Mouse (Mus musculus) forebrain, embryonic 11.5 days (tissue): ENCODE data around the gene Prkcb. TPM values are rescaled to one million over a fixed set of nuclear protein-coding genes. Genes with fewer than 3 reads are reported as not detected.

ENCODE experiments used
- ATAC-seq: fragments of 200-750 bp; cut with Nextera tagmentation; replicated peaks from 2 replicates; pipeline ENCODE4 v1.8.0; 2017; ENCODE audit warnings: moderate TSS enrichment; ENCODE audit not compliant: low FRiP score
- DNase-seq: peaks from one replicate; pipeline ENCODE4 v3.0.0-alpha.2; 2017; ENCODE audit warnings: low spot score
- H3K27ac ChIP-seq: fragments of 300-500 bp; sonication (generic); 2 replicates; pipeline ENCODE4 v1.5.1; 2014; ENCODE audit warnings: low read depth, low read length
- H3K27me3 ChIP-seq: fragments of 300-500 bp; sonication (generic); 2 replicates; pipeline ENCODE4 v1.6.1; 2014; ENCODE audit warnings: mild to moderate bottlenecking, low read length, mixed read lengths; ENCODE audit not compliant: control insufficient read depth, insufficient read depth
- H3K36me3 ChIP-seq: fragments of 300-500 bp; sonication (generic); 2 replicates; pipeline ENCODE4 v1.6.1; 2014; ENCODE audit warnings: mild to moderate bottlenecking, low read length, moderate library complexity, mixed read lengths; ENCODE audit not compliant: control insufficient read depth, insufficient read depth
- H3K4me1 ChIP-seq: fragments of 300-500 bp; sonication (generic); replicated peaks from 2 replicates; pipeline ENCODE4 v1.6.1; 2014; ENCODE audit warnings: low read length, mixed read lengths; ENCODE audit not compliant: control insufficient read depth, insufficient read depth
- H3K4me2 ChIP-seq: fragments of 300-500 bp; sonication (generic); 2 replicates; pipeline ENCODE4 v1.6.1; 2014; ENCODE audit warnings: low read depth, mild to moderate bottlenecking, low read length, moderate library complexity, mixed read lengths; ENCODE audit not compliant: severe bottlenecking
- H3K4me3 ChIP-seq: fragments of 300-500 bp; sonication (generic); 2 replicates; pipeline ENCODE4 v1.5.1; 2014; ENCODE audit warnings: low read depth, low read length
- H3K9ac ChIP-seq: fragments of 300-500 bp; sonication (generic); 2 replicates; pipeline ENCODE4 v1.6.1; 2014; ENCODE audit warnings: low read length
- H3K9me3 ChIP-seq: fragments of 300-500 bp; sonication (generic); 2 replicates; pipeline ENCODE4 v1.6.1; 2016; ENCODE audit warnings: low read length, mixed read lengths; ENCODE audit not compliant: control insufficient read depth
- WGBS: fragments of 180-500 bp; shearing (Covaris S2); extraction: QIAGEN DNeasy Blood & Tissue Kit; methylation state at CpG from one replicate; pipeline ENCODE4 v1.1.7; 2014; 5-methylcytosine and 5-hydroxymethylcytosine counted together
- polyA plus RNA-seq: library from polyadenylated mRNA; unstranded; fragments of >200 nt; fragmentation: Nextera tagmentation; extraction: Ambion mirVana; gene quantifications from 2 replicates; pipeline ENCODE4 v1.2.1, GENCODE M21; 2014

Gene Prkcb
- polyA plus RNA-seq, 1 experiment from 2014 or later, result 10.0 TPM

DNA sequence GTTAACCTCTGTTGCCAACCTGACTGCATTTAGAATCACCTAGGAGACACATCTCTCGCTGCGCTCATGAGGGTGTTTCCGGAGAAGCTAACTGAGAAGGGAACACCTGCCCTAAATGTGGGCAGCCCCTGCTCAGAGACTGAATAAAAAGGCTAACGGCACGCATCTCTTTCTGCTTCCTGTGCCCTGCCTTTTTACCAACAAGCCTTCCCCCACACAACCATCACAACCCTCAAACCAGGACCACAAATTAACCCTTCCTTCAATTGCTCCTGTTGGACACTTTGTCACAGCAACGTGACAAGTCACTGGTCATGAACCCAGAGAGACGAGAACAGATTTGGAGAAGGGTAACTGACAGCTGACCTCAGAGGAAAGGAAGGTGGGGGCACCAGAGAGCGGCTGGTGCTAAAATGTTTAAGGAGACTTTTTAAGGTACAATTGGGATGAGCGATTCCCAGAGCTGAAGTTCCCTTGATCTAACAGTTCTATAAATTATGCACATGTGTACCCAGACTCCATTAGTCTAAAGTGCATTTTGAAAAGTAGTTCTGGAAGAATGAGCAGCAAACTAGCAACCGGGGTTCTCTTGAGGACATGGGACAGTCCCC, 41.2 kb upstream of the Prkcb start:
- H3K36me3 ChIP-seq, result no peaks in the 10 kb centered on the region
- 83% methylated on average over 10 of the region's 10 CpGs for WGBS

DNA sequence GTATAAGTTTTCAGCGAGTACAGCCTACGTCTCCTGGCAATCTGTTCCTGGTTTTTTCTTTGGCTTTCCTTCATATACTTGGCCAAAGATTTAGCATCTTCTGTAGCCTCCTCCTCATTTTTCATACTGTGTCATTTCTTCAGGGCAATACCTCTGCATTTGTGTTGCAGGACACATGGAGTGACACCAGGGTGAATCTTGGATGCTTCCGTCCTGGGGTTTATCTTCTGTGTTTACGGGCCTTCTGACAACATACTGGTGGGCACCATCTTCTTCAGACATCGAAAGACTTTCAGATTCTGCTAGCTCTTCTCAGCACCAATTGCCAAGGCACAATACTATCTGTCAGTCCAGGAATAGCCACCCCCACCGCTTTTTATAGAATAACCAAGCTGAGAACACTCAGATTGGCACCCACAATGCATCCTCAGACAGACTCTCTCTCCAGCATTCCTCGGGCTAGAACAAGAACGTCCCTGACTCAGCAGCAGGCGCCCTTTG, 39.2 kb upstream of the Prkcb start:
- H3K9ac ChIP-seq, result no peak overlapping the region
- H3K4me2 ChIP-seq, result no peak overlapping the region
- 88% methylated on average over 9 of the region's 9 CpGs for WGBS
- no peak for ATAC-seq
- no peaks in the 10 kb centered on the region for H3K36me3 ChIP-seq
- H3K27me3 ChIP-seq, result no peaks in the 10 kb centered on the region
- no peak for DNase-seq
- no peak overlapping the region for H3K4me3 ChIP-seq
- H3K27ac ChIP-seq, result no peak overlapping the region
- no peaks in the 10 kb centered on the region; the same call in 1 of the 2 replicates for H3K4me1 ChIP-seq
- no peaks in the 10 kb centered on the region for H3K9me3 ChIP-seq

More for the DNA sequence above, 41.2 kb upstream of the Prkcb start:
- ATAC-seq, result no peak
- H3K4me2 ChIP-seq, result no peak overlapping the region
- no peak overlapping the region for H3K4me3 ChIP-seq
- no peak overlapping the region for H3K9ac ChIP-seq
- no peak overlapping the region for H3K27ac ChIP-seq
- H3K27me3 ChIP-seq, result no peaks in the 10 kb centered on the region
- no peaks in the 10 kb centered on the region; the same call in 1 of the 2 replicates for H3K4me1 ChIP-seq
- no peaks in the 10 kb centered on the region for H3K9me3 ChIP-seq
- DNase-seq, result no peak

DNA sequence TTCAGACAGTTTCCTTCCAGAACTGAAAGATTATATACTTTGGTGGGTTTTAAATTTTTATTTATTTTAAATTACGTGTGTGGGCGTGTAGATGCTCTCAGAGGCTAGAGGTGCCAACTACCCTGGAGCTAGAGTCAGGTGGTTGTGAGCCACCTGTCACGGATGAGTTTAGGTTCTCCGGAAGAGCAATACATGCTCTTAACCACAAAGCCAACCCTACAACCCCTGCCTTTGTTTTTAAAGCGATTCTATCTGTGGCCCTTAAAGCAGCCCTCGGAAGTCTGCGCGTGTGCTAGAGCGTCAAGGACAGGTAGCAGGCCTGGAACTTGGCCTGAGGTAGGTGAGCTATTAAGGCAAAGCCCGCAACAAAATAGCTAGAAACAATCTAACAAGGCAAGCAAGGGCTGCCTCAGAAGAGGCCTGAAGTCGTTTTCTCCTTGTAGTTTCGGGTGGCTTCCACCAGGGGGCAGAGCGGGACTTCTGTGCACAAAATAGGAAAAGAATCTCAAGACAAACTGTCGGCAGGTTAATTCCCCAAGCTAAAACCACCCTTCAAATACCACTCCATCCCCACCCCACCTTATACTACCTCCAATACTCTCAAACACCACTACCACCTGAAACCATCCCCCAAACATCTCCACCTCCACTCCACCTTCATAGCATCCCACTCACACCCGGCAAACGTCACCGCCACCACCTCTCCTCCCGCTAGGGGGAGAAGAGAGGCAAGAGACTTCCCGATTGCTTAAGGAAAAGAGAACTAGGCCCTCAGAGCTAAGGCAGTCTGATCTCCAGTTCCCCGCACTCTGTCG, 37.1 kb upstream of the Prkcb start:
- Histone ChIP-seq H3K9ac (no peak overlapping the region), H3K9me3 (no peaks in the 10 kb centered on the region), H3K27me3 (no peaks in the 10 kb centered on the region), H3K27ac (no peak overlapping the region), H3K4me1 (no peaks in the 10 kb centered on the region), H3K4me2 (0 out of 2 replicates have a peak overlapping the region, but pooled peaks have one; percentile 28), H3K36me3 (no peaks in the 10 kb centered on the region), H3K4me3 (no peak overlapping the region)
- peak; percentile 78 for ATAC-seq
- DNase-seq, result peak; percentile 87
- WGBS, result 31% methylated on average over 21 of the region's 21 CpGs

DNA sequence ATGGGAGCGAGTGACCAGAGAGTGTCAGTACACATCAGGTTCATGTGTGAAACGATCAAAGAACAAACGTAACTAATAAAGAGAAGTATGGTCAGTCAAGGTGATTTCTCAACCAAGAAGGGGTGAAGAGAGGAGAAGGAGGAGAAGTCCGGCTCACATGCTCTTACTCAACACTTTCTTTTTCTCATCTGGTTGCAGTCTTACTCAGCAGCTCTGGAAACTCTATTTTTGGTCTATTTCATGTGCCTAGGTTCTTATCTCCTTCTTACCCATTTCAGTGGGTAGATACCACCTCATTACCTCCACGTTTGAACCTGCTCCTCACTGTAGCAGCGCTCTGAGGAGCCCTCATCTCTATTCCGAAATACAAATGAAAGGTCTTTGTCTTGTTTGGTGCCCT, 31.8 kb upstream of the Prkcb start:
- WGBS, result 82% methylated on average over 7 of the region's 7 CpGs
- H3K4me3 ChIP-seq, result no peak overlapping the region
- no peak overlapping the region for H3K9ac ChIP-seq
- H3K27me3 ChIP-seq, result no peaks in the 10 kb centered on the region
- DNase-seq, result no peak
- H3K4me1 ChIP-seq, result no peaks in the 10 kb centered on the region
- ATAC-seq, result no peak
- no peaks in the 10 kb centered on the region for H3K36me3 ChIP-seq
- H3K9me3 ChIP-seq, result no peaks in the 10 kb centered on the region
- no peak overlapping the region for H3K4me2 ChIP-seq
- no peak overlapping the region for H3K27ac ChIP-seq

DNA sequence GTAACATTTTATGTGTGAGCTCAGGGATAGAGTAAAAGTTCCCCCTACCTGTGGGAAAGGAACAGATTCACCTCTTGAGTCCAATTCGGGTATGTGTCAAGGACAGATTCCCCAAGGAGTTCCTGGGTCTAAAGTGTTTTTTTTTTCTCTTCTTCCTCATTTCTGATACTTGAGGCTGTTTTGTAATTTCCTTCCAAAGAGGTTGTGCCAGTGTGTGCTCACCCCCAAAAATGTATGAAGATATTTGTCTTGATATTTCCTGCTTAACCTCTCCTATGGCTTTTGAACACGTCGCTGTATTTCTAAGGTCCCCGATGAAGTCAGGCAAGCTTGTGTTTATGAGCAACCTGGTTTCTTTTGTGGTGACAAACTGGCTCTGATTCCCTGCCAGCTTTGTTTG, 30.0 kb upstream of the Prkcb start:
- Histone ChIP-seq H3K9ac (no peak overlapping the region), H3K27me3 (no peaks in the 10 kb centered on the region), H3K4me2 (no peak overlapping the region), H3K36me3 (no peaks in the 10 kb centered on the region), H3K4me3 (no peak overlapping the region), H3K4me1 (no peaks in the 10 kb centered on the region), H3K27ac (no peak overlapping the region), H3K9me3 (no peaks in the 10 kb centered on the region)
- ATAC-seq (no peak), DNase-seq (no peak)
- 89% methylated on average over 4 of the region's 4 CpGs for WGBS

DNA sequence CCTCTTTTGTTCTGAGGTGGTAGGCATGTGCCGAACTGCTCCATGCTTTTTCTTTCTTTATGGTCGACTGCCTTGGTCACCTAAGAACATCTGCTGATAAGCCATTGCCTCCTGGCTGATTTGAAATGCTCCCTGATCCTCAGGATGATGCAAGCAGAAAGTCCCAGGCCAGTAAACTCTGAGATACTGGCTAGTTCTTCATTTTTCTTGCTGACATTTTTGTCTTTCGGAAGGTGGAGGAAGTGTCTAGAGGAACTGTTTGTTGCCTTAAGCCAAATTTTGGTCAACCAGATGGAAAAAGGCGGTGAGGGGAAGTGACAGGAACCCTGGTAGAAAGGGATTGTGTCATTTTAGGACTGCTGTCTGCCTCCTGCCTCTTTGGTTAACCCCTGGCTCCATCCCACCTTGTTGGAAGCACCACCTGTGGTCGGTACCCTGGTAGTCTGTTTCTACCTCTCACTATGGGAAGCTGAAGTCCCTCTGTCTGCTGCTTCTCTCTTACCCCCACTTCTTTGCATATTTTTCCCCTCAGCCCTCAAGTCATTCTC, 28.4 kb upstream of the Prkcb start:
- 91% methylated on average over 5 of the region's 5 CpGs for WGBS
- H3K4me2 ChIP-seq, result no peak overlapping the region
- no peak overlapping the region for H3K9ac ChIP-seq
- no peaks in the 10 kb centered on the region for H3K36me3 ChIP-seq
- DNase-seq (no peak), ATAC-seq (no peak)
- H3K9me3 ChIP-seq, result no peaks in the 10 kb centered on the region
- H3K27me3 ChIP-seq, result no peaks in the 10 kb centered on the region
- no peak overlapping the region for H3K4me3 ChIP-seq
- no peaks in the 10 kb centered on the region for H3K4me1 ChIP-seq
- no peak overlapping the region for H3K27ac ChIP-seq

DNA sequence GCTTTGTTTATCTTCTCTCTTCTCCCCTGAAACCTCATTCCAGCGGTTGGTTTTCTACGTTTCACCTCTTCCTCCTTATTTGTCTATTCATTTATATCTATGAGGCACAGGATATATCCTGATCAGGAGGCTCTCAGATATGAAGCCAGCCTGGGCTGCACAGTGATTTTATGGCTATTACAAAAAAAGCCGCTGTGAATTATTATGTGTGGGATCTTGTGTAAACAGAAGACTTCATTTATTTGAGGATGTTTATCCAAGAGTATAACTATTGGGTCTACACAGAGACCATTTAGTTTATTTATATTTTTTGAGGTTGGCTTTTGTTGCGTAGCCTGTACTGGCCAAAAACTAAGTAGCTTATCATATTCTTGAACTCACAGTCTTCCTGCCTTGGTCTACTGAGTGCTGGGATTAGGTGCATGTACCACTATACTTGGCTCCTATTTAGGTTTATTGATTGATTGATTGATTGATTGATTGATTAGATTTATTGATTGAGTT, 19.5 kb upstream of the Prkcb start:
- no peak for ATAC-seq
- no peaks in the 10 kb centered on the region for H3K9me3 ChIP-seq
- H3K36me3 ChIP-seq, result no peaks in the 10 kb centered on the region
- H3K9ac ChIP-seq, result no peak overlapping the region
- no peaks in the 10 kb centered on the region for H3K27me3 ChIP-seq
- H3K27ac ChIP-seq, result no peak overlapping the region
- no peak overlapping the region for H3K4me2 ChIP-seq
- no peak for DNase-seq
- H3K4me1 ChIP-seq, result no peaks in the 10 kb centered on the region
- 90% methylated on average over 4 of the region's 4 CpGs for WGBS
- no peak overlapping the region for H3K4me3 ChIP-seq

DNA sequence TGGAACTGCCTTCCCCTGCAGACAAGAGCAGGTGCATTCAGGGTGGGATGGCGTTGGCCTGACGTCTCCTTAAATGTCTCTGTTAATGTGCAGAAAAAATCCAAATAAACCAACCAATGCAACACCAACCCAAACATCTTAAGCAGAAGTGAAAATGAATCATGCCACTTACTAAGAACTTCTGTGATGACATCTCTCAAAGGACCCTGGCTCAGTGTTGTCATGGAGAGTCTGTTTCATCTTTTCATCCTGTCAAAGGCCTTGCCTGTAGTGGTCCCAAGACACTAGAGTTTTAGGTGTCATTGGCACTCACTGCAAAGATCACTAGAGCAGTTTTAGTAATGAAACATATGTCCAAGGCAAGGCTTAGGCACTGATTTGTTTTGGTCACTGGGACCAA, 16.2 kb upstream of the Prkcb start:
- H3K4me3 ChIP-seq, result no peak overlapping the region
- WGBS, result 86% methylated on average over 2 of the region's 2 CpGs
- no peak for ATAC-seq

More for the DNA sequence above, 16.2 kb upstream of the Prkcb start:
- H3K27ac ChIP-seq, result no peak overlapping the region
- no peaks in the 10 kb centered on the region for H3K4me1 ChIP-seq
- no peak overlapping the region for H3K4me2 ChIP-seq
- H3K9ac ChIP-seq, result no peak overlapping the region
- H3K36me3 ChIP-seq, result no peaks in the 10 kb centered on the region
- no peaks in the 10 kb centered on the region for H3K27me3 ChIP-seq
- no peaks in the 10 kb centered on the region for H3K9me3 ChIP-seq
- DNase-seq, result no peak
